Mouse (Mus musculus): ENCODE measurements at regions not wholly inside any gene's neighbourhood (a gene's known extent, or its start where the extent isn't known, plus 50 kb on each side); places are given as distances from the start of the nearest gene placed in this dataset.

- intact Hi-C loops (cut with DNase I; ENCODE audit: low total_unique reads): no loop called here
- DNase-seq: no peak
Measured at GRCm38 (mm10) chr6:50046721-50047120, 63.3 kb upstream of the Mpp6 start.

GRCm38 (mm10) chr6:50052416-50052815, 57.6 kb upstream of the Mpp6 start:
- DNase-seq: no peak
- intact Hi-C loops (cut with DNase I; ENCODE audit: low total_unique reads): no loop called here

- DNase-seq: peak; percentile 47
- intact Hi-C loops (cut with DNase I; ENCODE audit: low total_unique reads): no loop called here
Measured at GRCm38 (mm10) chr6:50053086-50053485, 57.0 kb upstream of the Mpp6 start.

GRCm38 (mm10) chr6:50054233-50054632, 55.8 kb upstream of the Mpp6 start:
- intact Hi-C loops (cut with DNase I; ENCODE audit: low total_unique reads): no loop called here
- no peak for DNase-seq

GRCm38 (mm10) chr6:50058596-50058995, 51.4 kb upstream of the Mpp6 start:
- DNase-seq: no peak
- intact Hi-C loops (cut with DNase I; ENCODE audit: low total_unique reads): no loop called here

- intact Hi-C loops (cut with DNase I; ENCODE audit: low total_unique reads): no loop called here
- DNase-seq: no peak
Measured at GRCm38 (mm10) chr6:50059917-50060316, 50.1 kb upstream of the Mpp6 start.

Data from gastrocnemius, postnatal 14 days (tissue).